Mouse (Mus musculus) retina, embryonic 14.5 days (tissue): Measurements from ENCODE around the gene D2hgdh.
"Not testable (repeated sequence)": the region's sequence is repeated elsewhere in the genome, so short reads cannot be mapped to it uniquely, and the experiment has no call there.

ENCODE experiments used
- DNase-seq: peaks from one replicate; pipeline ENCODE4 v3.0.0-alpha.2; 2015; ENCODE audit warnings: low spot score

The D2hgdh gene

DNA sequence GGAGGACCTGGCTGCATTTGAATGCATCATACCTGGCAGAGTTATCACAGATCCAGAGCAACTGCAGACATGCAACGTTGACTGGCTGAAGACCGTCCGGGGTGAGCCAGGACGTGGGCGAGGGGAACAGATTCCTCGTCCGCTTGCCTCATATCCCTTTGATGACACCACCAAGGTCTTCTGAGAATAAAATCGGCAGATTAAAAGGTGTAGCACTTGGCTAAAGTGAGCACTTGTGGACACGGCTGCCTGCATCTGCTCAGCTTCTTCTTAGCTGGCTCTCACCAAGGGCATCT is 1.8 kb downstream of the D2hgdh start:
- DNase-seq: no peak

DNA sequence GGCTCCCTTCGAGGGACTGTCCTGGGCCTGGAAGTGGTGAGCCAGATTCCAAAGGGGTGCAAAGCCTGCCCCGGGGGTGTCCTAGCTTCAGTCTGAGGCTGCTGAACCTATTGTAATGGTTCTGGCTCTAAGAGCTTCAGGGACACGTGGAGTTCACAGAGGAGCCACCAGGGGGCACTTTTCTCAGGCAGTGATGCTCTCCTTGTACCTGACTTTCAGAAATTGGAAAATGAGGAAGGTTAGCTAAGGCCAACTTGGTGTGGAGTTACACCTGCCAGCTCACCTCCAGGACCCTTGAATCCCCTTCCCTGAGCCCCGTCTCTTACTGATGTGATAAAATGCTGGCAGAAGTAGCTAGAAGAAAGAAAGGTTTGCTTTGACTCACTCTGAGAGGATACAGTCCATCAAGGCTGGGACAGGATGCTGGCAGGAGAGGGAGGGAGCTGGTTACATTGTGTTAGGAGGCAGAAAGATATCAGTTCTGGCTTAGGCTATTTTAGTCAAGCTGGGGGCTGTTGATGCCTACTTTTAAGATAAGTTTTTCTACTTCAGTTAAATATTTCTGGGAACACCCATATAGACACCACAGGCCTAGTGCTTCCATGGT is 8.1 kb downstream of the D2hgdh start:
- not testable (repeated sequence) for DNase-seq

DNA sequence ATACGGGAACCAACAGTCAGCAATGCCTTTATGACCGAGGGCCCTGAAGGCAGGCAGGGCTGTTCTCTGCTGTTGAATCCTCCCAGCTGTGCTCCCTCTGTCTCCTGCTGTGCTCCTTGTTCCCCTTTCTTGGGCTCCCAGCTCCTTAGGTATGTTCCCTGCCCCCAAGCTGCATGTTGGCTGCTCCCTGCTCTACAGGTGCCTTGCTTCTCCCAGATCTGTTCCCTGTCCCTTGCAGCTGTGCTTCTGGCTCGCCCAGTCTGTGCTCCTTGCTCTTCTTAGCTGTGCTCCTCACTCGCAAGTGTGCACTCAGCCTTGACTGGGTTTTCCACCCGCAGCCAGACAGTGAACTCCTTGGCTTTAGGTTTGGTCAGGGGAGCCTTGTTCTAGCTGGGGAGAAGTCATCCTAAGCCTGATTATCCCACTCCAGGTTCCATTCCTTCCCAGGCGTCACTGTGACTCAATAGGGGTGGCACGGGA is 10.0 kb downstream of the D2hgdh start:
- DNase-seq: no peak

DNA sequence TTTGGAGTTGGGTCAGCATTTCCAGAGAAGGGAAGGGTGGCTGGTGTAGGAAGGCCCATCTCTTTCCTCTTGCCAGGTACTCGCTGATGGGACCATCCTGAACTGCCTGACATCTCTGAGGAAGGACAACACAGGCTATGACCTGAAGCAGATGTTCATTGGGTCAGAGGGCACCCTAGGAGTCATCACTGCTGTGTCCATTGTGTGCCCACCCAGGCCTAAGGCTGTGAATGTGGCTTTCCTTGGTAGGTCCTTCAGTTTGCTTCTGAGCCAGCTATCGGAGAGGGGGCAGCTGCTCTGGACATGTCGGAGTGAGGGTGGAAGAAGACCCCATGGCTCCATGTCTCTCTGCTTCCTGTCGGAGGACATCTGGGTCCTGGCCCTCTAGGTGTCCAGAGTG is 10.5 kb downstream of the D2hgdh start:
- DNase-seq: no peak

DNA sequence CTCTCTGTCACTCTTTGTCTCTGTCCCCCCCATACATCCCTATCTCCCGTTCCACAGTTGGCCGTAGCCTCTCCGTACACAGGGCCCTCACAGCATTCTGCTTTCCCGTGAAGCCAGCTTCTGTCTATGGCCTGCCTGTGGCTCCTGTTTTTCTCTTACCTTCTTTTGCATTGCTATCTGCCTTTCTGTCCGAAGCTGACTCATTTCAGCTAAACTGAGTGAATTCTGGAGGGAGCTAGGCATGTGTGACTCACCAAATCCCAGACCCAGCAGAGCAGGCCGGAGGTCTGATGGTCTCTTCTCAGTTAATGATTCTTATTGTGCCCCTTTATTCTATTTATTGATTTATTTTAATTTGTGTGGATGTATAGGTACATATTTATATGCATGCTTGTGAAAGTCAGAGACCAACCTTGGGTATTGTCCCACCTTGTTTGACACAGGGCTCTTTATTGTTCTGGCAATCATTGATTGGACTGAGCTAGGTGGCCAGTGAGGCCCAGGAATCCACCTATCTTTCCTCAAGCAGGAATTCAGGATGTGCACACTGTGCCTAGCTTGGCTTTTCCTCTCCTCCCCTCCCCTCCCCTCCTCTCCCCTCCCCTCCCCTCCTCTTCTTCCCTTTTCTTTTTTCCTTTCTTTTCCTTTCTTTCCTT is 11.3 kb downstream of the D2hgdh start:
- DNase-seq: no peak

DNA sequence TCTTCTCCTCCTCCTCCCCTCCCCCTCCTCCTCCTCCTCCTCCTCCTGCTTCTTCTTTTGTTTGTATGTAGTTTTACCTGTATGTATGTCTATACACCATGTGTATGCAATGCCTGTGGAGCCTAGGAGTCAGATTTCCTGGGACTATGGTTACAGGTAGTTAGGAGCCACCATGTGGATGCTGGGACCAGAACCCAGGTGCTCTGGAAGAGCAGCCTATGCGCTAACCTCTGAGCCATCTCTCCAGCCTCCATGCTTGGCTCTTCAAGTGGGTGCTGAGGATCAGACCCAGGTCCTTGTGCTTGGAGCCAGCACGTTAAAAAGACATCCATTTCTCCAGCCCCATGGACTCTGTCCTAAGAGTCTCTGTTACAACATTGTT is 11.8 kb downstream of the D2hgdh start:
- DNase-seq: no peak

DNA sequence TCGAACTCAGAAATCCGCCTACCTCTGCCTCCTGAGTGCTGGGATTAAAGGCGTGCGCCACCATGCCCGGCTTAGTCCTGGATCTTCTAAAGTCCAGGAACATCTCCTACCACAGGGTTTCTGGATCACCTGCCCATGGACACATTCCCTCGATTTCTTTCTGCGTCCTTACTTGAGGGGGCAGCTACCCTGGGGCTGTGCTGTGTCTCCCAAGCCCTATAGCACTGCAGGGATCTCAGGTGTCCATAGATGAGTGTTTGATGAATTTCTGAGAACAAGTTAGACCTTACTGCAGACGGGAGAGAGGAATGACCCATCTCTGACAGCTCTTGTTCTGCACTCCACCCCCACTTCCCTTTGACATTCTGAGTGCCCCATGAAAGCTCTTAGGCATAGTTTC is 12.6 kb downstream of the D2hgdh start:
- DNase-seq: no peak

DNA sequence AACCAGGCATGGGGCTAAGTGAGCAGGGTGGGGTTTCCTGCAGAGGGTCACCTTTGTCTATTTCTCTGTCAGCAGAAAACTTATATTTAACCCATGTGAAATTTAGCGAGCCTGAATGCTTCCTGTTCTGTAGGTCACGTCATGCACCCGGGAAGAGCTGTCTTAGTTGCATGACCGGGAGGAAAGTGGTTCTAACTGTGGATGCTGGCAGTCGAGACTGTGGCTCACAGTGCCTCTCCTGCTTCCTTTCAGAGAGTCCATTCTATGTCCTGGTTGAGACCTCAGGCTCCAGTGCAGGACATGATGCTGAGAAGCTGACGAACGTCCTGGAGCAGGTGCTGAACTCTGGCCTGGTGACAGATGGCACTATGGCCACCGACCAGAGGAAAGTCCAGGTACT is 13.9 kb downstream of the D2hgdh start:
- not testable (repeated sequence) for DNase-seq

DNA sequence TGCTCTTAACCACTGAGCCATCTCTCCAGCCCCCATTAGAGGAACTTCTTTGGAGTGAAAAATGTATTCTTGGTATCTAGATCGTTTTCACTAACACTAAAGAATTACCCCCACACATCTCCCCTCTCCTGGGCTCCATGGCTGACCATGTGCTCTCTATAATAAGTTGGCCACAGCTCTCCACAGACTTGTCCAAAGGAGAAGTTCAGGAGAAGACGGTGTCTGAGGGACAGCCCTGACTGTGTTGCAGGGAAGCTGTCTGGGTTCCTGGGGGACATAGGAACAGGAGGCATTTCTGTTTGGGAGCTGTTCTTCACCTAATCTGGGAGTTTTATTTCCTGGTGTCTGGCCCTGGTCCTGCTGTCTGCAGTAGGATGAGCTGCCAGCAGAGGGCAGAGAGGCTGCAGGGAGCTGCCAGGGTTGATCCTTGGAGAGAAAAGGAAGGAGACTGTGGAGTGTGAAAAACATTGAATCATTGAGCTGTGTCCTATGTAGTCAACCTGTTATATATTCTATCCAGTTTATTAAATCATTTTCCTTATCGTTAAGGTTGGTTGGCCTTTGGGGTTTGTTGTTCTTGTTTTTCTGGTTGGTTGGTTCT is 21.2 kb downstream of the D2hgdh start:
- DNase-seq: not testable (repeated sequence)

DNA sequence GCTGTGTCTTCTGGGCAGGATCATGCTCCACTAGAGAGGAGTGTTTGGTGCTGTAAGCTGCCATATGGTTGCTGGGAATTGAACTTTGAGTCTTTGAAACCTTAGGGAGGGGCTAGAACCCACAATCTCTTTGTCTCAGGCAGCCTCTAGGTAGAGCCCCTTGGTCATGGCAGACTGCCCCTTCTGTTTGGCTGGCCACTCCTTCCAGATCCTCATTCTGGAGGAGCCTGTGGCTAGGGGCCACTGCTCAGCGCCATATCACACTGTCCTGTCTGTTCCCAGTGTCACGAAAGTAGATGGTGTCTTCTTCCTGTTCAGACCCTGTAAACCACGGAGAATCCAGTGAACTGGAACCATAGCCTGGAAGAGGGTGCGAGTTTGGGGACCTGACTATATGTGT is 31.1 kb downstream of the D2hgdh start:
- DNase-seq: not testable (repeated sequence)

DNA sequence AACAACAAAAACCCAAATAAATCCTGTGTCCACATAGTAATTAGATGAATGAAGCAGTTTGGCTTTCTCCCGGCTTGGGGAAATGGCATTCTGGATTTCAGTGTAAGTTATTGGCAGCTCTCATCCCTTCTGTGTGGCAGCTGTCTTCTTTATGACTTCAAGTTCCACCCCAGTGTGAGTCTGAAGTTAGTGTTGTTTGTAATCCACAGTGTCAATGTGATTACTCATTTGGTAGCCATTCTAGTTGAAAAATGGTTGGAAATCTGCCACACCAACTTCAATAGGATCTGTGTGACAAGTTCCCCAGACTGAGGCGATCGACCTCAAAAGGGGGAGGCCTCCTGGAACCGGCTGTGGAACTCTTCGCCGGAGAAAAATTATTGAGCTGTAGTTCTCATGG is 32.7 kb downstream of the D2hgdh start:
- DNase-seq: no peak

DNA sequence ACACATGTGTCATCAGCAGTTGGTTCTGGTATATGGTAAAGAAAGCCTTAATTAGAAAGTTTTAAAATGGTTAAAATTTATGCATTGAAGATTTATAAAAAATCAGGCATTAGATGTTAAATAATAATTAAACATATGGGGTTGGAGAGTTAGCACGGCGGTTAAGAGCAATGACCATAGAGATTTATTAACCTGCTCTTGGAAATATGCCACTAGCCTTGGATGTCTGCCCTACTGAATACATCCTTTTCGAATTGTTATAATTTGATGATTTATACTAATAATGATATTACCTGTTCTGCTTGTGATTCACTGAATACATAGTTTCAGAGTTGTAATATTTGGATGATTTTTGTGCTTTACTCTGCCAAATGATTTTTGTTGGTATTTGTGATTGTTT is 33.3 kb downstream of the D2hgdh start:
- DNase-seq: no peak

DNA sequence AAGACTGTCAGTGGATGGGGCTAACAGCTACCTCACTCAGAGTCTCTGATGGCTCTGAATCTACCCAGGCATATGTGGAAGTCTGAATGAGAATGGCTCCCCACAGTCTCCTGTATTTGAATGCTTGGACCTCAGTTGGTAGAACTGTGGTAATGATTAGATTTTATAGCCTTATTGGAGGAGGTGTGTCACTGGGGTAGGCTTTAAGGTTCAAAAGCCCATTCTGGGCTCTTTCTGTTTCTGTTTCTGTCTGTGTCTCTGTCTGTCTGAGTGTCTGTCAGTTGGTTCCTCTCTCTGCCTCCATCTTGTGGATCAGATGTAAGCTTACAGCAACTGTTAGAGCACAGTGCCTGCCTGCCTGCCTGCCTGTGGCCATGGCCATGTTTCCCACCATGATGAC is 34.9 kb downstream of the D2hgdh start:
- DNase-seq: no peak

DNA sequence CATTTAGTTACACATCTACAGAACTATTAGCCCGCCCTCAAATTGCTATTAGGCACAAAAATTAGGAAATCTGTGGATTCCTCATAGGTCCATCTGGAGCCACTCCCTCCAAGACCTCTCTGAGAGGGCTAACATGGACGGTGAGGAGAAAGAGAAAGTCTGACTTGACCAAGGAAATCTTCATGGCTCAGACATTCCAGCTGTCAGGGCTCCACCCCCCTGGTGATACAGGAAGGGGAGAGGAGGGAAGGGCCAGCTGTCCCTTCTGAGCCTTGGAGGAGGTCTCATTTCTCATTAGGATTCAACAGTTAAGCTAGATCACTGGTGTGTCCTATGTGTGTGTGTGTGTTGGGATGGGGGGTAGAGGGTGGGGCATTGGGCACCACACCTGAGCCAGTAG is 36.3 kb downstream of the D2hgdh start, which contains the start of gene Gal3st2:
Gal3st2 (plus strand) TSS at position 259 of the 400 bp plus-strand sequence.
- DNase-seq: not testable (repeated sequence)

DNA sequence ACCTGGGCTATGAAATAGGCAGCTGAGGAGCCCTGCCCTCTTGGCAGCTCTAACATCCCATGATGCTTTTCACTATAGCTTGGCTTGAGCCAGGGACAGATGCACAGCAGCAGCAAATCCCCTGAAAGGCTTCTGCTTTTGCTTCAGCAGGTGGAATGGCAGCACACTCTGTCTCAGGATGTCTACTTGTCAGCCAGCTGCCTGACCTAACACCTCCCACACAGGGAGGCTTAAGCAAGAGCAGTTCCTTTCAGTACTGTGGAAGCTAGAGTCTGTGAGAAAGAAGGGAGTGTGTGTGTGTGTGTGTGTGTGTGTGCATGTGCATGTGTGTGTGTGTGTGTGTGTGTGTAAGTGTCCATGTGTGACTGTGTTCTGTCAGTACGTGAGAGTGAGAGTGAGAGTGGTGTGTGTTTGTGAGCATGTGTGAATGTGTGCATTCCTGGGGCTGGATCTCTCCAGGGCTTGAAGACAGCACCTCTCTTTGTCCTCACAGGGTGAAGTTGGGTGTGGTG is 46.9 kb downstream of the D2hgdh start:
- not testable (repeated sequence) for DNase-seq

DNA sequence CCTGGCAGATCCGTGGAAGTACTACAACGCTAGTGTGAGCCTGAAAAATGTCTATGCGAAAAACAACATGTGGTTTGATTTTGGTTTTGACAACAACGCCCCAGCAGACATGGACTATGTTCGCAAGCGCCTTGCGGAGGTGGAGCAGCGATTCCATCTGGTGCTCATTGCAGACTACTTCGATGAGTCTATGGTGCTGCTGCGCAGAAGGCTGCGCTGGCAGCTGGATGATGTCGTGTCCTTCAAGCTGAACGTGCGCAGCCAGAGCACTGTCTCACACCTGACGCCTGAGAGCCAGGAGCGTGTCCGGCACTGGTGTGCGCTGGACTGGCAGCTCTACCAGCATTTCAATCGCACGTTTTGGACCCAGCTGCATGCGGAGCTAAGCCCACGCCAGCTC is 49.7 kb downstream of the D2hgdh start:
- DNase-seq: not testable (repeated sequence)

DNA sequence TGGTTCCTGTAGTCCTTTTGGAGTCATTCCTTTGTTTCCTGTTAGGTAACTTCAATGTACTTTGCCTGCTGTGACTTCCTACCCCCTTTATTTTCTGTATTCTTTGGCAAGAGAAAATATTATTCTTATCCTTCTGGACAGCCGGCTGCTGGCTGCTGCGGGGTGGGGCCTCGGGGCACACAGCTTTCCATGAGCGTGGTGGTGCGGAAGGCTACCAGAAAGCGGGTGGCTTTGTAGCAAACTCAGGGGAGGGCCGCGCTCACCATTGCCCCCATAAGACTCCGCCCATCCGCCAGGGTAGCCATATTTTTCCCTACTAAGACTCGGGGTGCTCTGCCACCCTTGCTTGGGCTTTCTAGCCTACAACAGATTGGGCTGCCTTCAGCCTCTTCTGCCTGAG is 57.1 kb downstream of the D2hgdh start:
- DNase-seq: not testable (repeated sequence)

DNA sequence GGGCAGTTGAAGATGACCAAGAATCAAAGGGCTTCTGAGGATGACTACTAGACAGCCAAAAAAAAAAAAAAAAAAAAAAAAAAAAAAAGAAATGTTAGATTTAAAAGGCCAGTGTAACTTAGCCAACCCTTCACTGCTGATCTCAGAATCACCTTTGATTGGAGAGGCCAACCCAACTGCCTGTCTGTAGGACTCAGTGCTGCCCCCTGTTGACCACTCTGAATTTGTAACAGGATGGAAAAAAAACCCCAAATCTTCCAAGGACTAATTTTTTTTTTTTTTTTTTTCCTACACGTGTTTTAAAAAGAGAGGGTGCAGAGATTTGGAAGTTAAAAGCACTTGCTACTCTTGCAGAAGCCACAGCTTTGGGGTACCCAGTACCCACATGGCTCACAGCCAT is 66.2 kb downstream of the D2hgdh start:
- not testable (repeated sequence) for DNase-seq

DNA sequence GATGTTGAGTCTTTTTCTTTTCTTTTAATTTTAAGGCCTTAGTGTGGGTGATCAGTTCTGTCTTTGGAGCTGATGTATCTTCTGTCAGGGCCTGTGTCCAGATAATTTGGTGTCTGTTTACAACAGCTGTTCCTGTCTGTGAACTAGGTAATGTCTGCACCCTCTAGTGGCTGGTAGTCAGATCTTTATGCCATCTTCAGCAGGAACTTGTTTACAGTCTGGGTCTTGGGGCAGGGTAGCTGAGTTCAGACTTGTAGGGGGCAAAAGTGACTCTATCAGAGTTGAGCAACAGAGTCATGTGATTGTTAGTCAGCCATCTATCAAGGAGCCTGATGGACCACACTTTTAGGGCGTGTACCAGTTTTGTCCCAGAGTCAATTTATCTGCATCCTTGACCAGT is 72.7 kb downstream of the D2hgdh start:
- not testable (repeated sequence) for DNase-seq

DNA sequence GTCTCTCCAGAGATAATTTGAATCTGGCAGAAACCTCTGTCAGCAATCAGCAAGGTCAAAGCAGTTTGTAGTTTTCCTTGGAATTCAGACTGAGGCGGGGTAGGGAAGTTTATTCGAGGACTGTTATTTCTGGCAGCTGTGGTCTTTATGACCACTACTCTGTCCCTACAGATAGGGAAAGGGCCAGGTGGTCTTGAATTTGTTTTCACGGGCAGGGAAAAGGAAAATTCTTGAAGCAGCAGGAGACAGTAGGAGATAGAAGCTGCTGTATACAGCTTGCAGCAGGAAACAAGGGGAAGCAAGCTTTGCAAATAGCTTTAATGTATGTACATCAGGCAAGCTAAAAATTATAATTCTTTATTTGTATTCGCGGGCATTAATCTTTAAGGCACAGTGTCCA is 76.6 kb downstream of the D2hgdh start:
- not testable (repeated sequence) for DNase-seq
